Mouse (Mus musculus) heart, embryonic 12.5 days (tissue): Measurements from ENCODE around the gene Fat3. TPM values are rescaled to one million over a fixed set of nuclear protein-coding genes. Genes with fewer than 3 reads are reported as not detected.

Source experiments
- ATAC-seq: fragments of 200-750 bp; cut with Nextera tagmentation; 2 replicates; pipeline ENCODE4 v1.8.0; 2017; ENCODE audit warnings: moderate TSS enrichment, moderate library complexity; ENCODE audit not compliant: insufficient number of reproducible peaks, low FRiP score
- H3K27ac ChIP-seq: fragments of 300-500 bp; sonication (generic); 2 replicates; pipeline ENCODE4 v1.5.1; 2016; ENCODE audit warnings: mild to moderate bottlenecking, moderate library complexity; ENCODE audit not compliant: poor library complexity, severe bottlenecking
- H3K27me3 ChIP-seq: fragments of 300-500 bp; sonication (generic); replicated peaks from 2 replicates; pipeline ENCODE4 v1.6.1; 2016; ENCODE audit warnings: mild to moderate bottlenecking, moderate library complexity
- H3K36me3 ChIP-seq: fragments of 300-500 bp; sonication (generic); 2 replicates; pipeline ENCODE4 v1.6.1; 2016; ENCODE audit warnings: mild to moderate bottlenecking, moderate library complexity
- H3K4me1 ChIP-seq: fragments of 300-500 bp; sonication (generic); replicated peaks from 2 replicates; pipeline ENCODE4 v1.6.1; 2016; ENCODE audit warnings: mild to moderate bottlenecking
- H3K4me2 ChIP-seq: fragments of 300-500 bp; sonication (generic); 2 replicates; pipeline ENCODE4 v1.6.1; 2016; ENCODE audit warnings: mild to moderate bottlenecking, moderate library complexity
- H3K4me3 ChIP-seq: fragments of 300-500 bp; sonication (generic); 2 replicates; pipeline ENCODE4 v1.5.1; 2016; ENCODE audit warnings: mild to moderate bottlenecking
- H3K9ac ChIP-seq: fragments of 300-500 bp; sonication (generic); 2 replicates; pipeline ENCODE4 v1.6.1; 2016; ENCODE audit warnings: mild to moderate bottlenecking, moderate library complexity
- H3K9me3 ChIP-seq: fragments of 300-500 bp; sonication (generic); replicated peaks from 2 replicates; pipeline ENCODE4 v1.6.1; 2016; ENCODE audit warnings: mild to moderate bottlenecking, moderate library complexity
- WGBS: fragments of 180-500 bp; shearing (Covaris S2); methylation state at CpG from one replicate; pipeline ENCODE4 v1.1.7; 2016; 5-methylcytosine and 5-hydroxymethylcytosine counted together
- polyA plus RNA-seq: library from polyadenylated mRNA; unstranded; fragments of >200 nt; fragmentation: Nextera tagmentation; extraction: Ambion mirVana; gene quantifications from 2 replicates; pipeline ENCODE4 v1.2.1, GENCODE M21; 2016

Gene Fat3
- polyA plus RNA-seq, 1 experiment from 2014 or later = 1.5 TPM

GRCm38 (mm10) chr9:16074116-16074515 lies 427.0 kb downstream of the Fat3 start:
- Histone ChIP-seq H3K27ac (no peak overlapping the region), H3K27me3 (no peaks in the 10 kb centered on the region), H3K36me3 (no peaks in the 10 kb centered on the region), H3K9me3 (no peaks in the 10 kb centered on the region), H3K4me1 (peaks cover 3% of the 10 kb centered on the region; the same call in 1 of the 2 replicates), H3K4me2 (no peak overlapping the region), H3K4me3 (no peak overlapping the region), H3K9ac (no peak overlapping the region)
- WGBS = 76% methylated on average over 6 of the region's 6 CpGs
- ATAC-seq = no peak

- H3K4me1 ChIP-seq = no peaks in the 10 kb centered on the region
- no peak for ATAC-seq
- H3K4me3 ChIP-seq = no peak overlapping the region
- H3K4me2 ChIP-seq = no peak overlapping the region
- no peaks in the 10 kb centered on the region for H3K36me3 ChIP-seq
- H3K27me3 ChIP-seq = no peaks in the 10 kb centered on the region
- no peak overlapping the region for H3K9ac ChIP-seq
- H3K27ac ChIP-seq = no peak overlapping the region
- WGBS = 72% methylated on average over 4 of the region's 4 CpGs
- 0 out of 2 replicates have a peak, but pooled peaks cover 3% of the 10 kb centered on the region for H3K9me3 ChIP-seq
Measured at GRCm38 (mm10) chr9:16063447-16063846, 437.6 kb downstream of the Fat3 start.

DNA sequence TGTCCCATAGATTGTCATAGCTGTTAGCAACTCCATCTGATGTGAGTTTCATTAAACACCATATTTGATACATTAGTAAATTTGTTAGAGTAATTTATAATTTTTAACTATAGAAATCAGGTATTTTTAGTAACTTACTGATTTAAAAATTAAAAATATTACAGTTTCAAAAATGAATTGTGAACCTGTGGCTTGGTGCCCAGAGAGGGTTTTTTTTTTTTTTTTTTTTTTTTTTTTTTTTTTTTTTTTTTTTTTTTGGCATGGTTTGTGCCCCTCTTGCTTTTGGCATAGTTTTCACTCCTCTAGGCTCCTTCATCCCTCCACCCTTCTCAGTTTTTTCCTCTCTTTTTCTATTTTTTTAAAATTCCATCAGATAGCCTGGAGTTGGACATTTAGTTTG lies 438.6 kb downstream of the Fat3 start:
- Histone ChIP-seq H3K27me3 (no peaks in the 10 kb centered on the region), H3K4me1 (no peaks in the 10 kb centered on the region), H3K9me3 (0 out of 2 replicates have a peak, but pooled peaks cover 3% of the 10 kb centered on the region), H3K27ac (no peak overlapping the region), H3K9ac (no peak overlapping the region), H3K4me2 (no peak overlapping the region), H3K36me3 (no peaks in the 10 kb centered on the region), H3K4me3 (no peak overlapping the region)
- ATAC-seq = no peak

DNA sequence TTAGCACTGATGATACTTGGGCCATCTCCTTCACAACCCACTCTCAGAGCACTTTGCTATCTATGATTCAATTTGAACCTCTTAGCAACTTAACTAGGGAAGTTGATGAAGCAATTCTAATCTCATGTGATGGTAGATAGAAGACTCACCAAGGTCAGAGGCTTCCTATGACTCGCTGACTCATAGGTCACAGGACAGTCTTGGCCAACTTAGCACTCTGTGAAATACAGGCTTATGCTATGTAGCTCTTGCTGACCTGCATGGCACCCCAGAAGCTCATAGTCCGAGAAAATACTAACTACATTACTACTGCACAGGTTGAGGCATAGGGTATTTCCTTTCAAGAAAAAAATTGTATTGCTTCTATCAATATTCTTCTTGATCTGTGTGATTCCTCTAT lies 454.4 kb downstream of the Fat3 start:
- H3K27me3 ChIP-seq = no peaks in the 10 kb centered on the region
- no peak overlapping the region for H3K4me3 ChIP-seq
- H3K4me1 ChIP-seq = no peaks in the 10 kb centered on the region; the same call in 1 of the 2 replicates
- WGBS = 73% methylated on average over 2 of the region's 2 CpGs
- H3K36me3 ChIP-seq = no peaks in the 10 kb centered on the region
- H3K27ac ChIP-seq = no peak overlapping the region
- H3K9ac ChIP-seq = no peak overlapping the region
- no peak for ATAC-seq
- no peak overlapping the region for H3K4me2 ChIP-seq
- H3K9me3 ChIP-seq = no peaks in the 10 kb centered on the region

DNA sequence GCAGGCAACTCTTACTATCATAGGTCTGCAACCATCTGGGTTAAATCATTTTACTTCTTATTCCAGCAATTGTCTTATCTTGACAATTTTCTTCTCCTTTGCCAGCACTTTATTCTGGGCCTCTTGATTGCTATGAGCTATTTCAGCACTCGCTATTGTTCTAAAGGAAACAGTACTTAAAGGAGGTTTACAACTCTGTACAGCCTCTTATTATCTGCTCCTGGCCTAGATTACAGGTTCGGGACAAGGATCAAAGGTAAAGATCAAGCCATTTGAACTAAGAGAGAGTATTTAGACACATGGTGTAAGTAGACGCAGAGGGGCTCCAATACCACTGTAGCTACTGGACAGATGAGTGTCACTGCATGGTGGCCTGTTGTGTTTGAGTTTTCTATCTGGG lies 463.7 kb downstream of the Fat3 start:
- Histone ChIP-seq H3K4me1 (peaks cover 7% of the 10 kb centered on the region; the same call in 1 of the 2 replicates), H3K36me3 (no peaks in the 10 kb centered on the region), H3K9me3 (no peaks in the 10 kb centered on the region), H3K27me3 (no peaks in the 10 kb centered on the region), H3K9ac (no peak overlapping the region), H3K4me2 (no peak overlapping the region), H3K4me3 (no peak overlapping the region), H3K27ac (no peak overlapping the region)
- ATAC-seq = no peak
- 48% methylated on average over 3 of the region's 3 CpGs for WGBS

GRCm38 (mm10) chr9:16036346-16036745 lies 464.7 kb downstream of the Fat3 start:
- no peaks in the 10 kb centered on the region for H3K27me3 ChIP-seq

GRCm38 (mm10) chr9:16029715-16030285 lies 471.3 kb downstream of the Fat3 start:
- Histone ChIP-seq H3K4me3 (no peak overlapping the region), H3K9me3 (no peaks in the 10 kb centered on the region), H3K9ac (no peak overlapping the region), H3K27ac (no peak overlapping the region), H3K4me2 (no peak overlapping the region), H3K36me3 (no peaks in the 10 kb centered on the region), H3K27me3 (no peaks in the 10 kb centered on the region), H3K4me1 (0 out of 2 replicates have a peak, but pooled peaks cover 6% of the 10 kb centered on the region)
- WGBS = 89% methylated on average over 11 of the region's 11 CpGs
- ATAC-seq = no peak

More at GRCm38 (mm10) chr9:16036346-16036745, 464.7 kb downstream of the Fat3 start:
- Histone ChIP-seq H3K9ac (no peak overlapping the region), H3K27ac (no peak overlapping the region), H3K4me1 (peaks cover 7% of the 10 kb centered on the region; the same call in 1 of the 2 replicates), H3K4me3 (no peak overlapping the region), H3K9me3 (no peaks in the 10 kb centered on the region), H3K4me2 (no peak overlapping the region), H3K36me3 (no peaks in the 10 kb centered on the region)
- no peak for ATAC-seq

DNA sequence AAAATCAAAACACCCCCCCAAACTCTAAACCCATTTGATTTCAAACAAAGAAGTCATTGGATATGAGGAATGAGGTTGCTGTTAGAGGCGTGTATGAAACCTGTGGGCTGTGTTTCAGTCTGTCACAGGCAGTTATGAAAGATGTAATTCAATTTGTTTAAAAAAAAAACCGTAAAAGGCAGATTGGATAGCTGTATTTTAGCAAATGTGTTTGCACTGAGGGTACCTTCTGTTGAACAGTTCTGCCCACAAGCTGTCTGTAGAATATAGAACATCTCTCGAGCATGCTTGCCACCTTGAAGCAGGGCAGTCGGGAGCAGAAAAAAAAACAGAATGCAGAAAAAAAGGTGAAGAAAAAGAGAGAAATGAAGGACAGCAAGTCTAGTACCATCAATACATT lies 472.0 kb downstream of the Fat3 start:
- Histone ChIP-seq H3K27ac (no peak overlapping the region), H3K9me3 (no peaks in the 10 kb centered on the region), H3K4me1 (0 out of 2 replicates have a peak, but pooled peaks cover 6% of the 10 kb centered on the region), H3K4me3 (no peak overlapping the region), H3K27me3 (no peaks in the 10 kb centered on the region), H3K36me3 (no peaks in the 10 kb centered on the region), H3K9ac (no peak overlapping the region), H3K4me2 (no peak overlapping the region)
- no peak for ATAC-seq
- WGBS = 69% methylated on average over 4 of the region's 4 CpGs

GRCm38 (mm10) chr9:16028394-16028911 lies 472.6 kb downstream of the Fat3 start:
- Histone ChIP-seq H3K27me3 (no peaks in the 10 kb centered on the region), H3K9ac (no peak overlapping the region), H3K4me3 (no peak overlapping the region), H3K36me3 (no peaks in the 10 kb centered on the region), H3K4me2 (no peak overlapping the region), H3K9me3 (no peaks in the 10 kb centered on the region), H3K4me1 (0 out of 2 replicates have a peak, but pooled peaks cover 6% of the 10 kb centered on the region), H3K27ac (no peak overlapping the region)
- ATAC-seq = no peak
- WGBS = 51% methylated on average over 4 of the region's 4 CpGs

- 67% methylated on average over 4 of the region's 4 CpGs for WGBS
- 0 out of 2 replicates have a peak, but pooled peaks cover 6% of the 10 kb centered on the region for H3K4me1 ChIP-seq
- H3K9me3 ChIP-seq = no peaks in the 10 kb centered on the region
Measured at GRCm38 (mm10) chr9:16026054-16026453, 475.0 kb downstream of the Fat3 start.

DNA sequence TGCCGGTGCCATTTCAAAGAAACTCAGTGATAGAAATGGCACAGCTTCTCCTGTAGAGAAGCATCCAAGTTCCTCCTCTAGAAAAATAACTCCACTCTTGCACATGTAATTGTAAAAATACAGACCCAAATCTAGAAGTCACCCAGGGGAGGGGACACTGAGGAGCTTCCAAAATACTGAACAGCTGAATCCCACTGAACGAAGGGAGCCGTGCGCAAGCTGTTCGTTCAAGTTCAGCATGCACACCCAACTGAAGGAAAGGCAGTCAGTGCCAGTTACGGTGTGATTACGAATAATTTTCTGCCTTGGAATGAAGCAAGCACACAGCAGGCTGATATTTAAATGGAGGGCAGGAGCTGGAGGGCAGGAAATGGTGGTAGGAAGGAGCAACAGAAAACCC lies 476.4 kb downstream of the Fat3 start:
- H3K4me1 ChIP-seq = 0 out of 2 replicates have a peak, but pooled peaks cover 6% of the 10 kb centered on the region
- H3K27ac ChIP-seq = no peak overlapping the region
- 88% methylated on average over 7 of the region's 7 CpGs for whole genome bisulfite sequencing
- no peak overlapping the region for H3K4me2 ChIP-seq
- no peaks in the 10 kb centered on the region for H3K27me3 ChIP-seq
- H3K9me3 ChIP-seq = no peaks in the 10 kb centered on the region
- no peak overlapping the region for H3K9ac ChIP-seq
- no peak for ATAC-seq
- H3K36me3 ChIP-seq = no peaks in the 10 kb centered on the region
- no peak overlapping the region for H3K4me3 ChIP-seq

More at GRCm38 (mm10) chr9:16026054-16026453, 475.0 kb downstream of the Fat3 start:
- ATAC-seq = no peak
- no peak overlapping the region for H3K4me2 ChIP-seq
- H3K36me3 ChIP-seq = no peaks in the 10 kb centered on the region
- H3K4me3 ChIP-seq = no peak overlapping the region
- H3K27ac ChIP-seq = no peak overlapping the region
- H3K27me3 ChIP-seq = no peaks in the 10 kb centered on the region
- H3K9ac ChIP-seq = no peak overlapping the region

DNA sequence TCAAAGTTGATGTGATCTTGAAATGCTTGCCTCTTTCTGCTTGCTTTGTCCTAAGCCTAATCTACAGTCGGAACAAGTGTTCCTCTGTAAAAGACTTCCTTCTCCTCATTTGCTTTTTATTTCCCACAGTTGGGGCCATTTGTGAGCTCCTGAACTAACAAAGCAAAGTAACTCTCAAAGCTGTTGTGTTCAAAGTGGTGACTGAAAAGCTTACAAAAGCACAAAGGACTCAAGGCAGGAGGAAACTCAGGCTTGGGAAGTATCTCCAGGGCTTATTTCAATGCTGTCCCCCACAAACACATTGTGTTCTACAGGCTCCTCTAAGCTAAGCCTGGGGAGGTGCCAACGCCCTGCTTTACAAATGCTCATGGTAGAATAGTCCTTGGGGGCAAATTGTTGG lies 487.0 kb downstream of the Fat3 start:
- H3K4me3 ChIP-seq = no peak overlapping the region
- H3K4me1 ChIP-seq = no peaks in the 10 kb centered on the region
- H3K9me3 ChIP-seq = no peaks in the 10 kb centered on the region
- 71% methylated on average over 2 of the region's 2 CpGs for WGBS
- no peaks in the 10 kb centered on the region for H3K27me3 ChIP-seq
- no peak overlapping the region for H3K27ac ChIP-seq
- no peak overlapping the region for H3K4me2 ChIP-seq
- H3K9ac ChIP-seq = no peak overlapping the region
- no peak for ATAC-seq
- no peaks in the 10 kb centered on the region for H3K36me3 ChIP-seq
